Mouse (Mus musculus) urinary bladder, adult 18-20 months (tissue): Measurements from ENCODE around the gene Dnm3.
A peak's percentile ranks its signal among the peaks of the same experiment; 100 is the strongest.

ENCODE experiments used
- DNase-seq, 2 experiments: peaks; one replicate each; pipeline ENCODE4 v3.0.0; 2022; ENCODE audit warnings: low spot score in 2 of 2, mixed read lengths in 2 of 2

Dnm3 gene

GRCm38 (mm10) chr1:162477246-162478209 lies at the start of gene Dnm3:
Gene Dnm3 (minus strand): TSS chr1:162478034.
- peak; percentile 72 to 74 for DNase-seq

GRCm38 (mm10) chr1:162515116-162515515 lies 37.3 kb upstream of the Dnm3 start:
- DNase-seq: no peak

GRCm38 (mm10) chr1:162510013-162510356 lies 32.2 kb upstream of the Dnm3 start:
- no peak for DNase-seq

- peak; percentile 16 to 54 for DNase-seq
Observed at GRCm38 (mm10) chr1:162509329-162510012, 31.6 kb upstream of the Dnm3 start.

GRCm38 (mm10) chr1:162508211-162509005 lies 30.6 kb upstream of the Dnm3 start:
- DNase-seq: no peak

- DNase-seq: no peak
Observed at GRCm38 (mm10) chr1:162506516-162506915, 28.7 kb upstream of the Dnm3 start.

GRCm38 (mm10) chr1:162505649-162506048 lies 27.8 kb upstream of the Dnm3 start:
- no peak for DNase-seq

- no peak for DNase-seq
Observed at GRCm38 (mm10) chr1:162476531-162477080, 1.2 kb downstream of the Dnm3 start.

- no peak for DNase-seq
Observed at GRCm38 (mm10) chr1:162472949-162473348, 4.9 kb downstream of the Dnm3 start.

- DNase-seq: no peak
Observed at GRCm38 (mm10) chr1:162471089-162471488, 6.7 kb downstream of the Dnm3 start.

GRCm38 (mm10) chr1:162469752-162470280 lies 8.0 kb downstream of the Dnm3 start:
- no peak for DNase-seq

- DNase-seq: no peak
Observed at GRCm38 (mm10) chr1:162463676-162464075, 14.2 kb downstream of the Dnm3 start.

GRCm38 (mm10) chr1:162458711-162459110 lies 19.1 kb downstream of the Dnm3 start:
- DNase-seq: no peak

- no peak for DNase-seq
Observed at GRCm38 (mm10) chr1:162456861-162457260, 21.0 kb downstream of the Dnm3 start.

GRCm38 (mm10) chr1:162456406-162456805 lies 21.4 kb downstream of the Dnm3 start:
- no peak for DNase-seq

GRCm38 (mm10) chr1:162453578-162453977 lies 24.3 kb downstream of the Dnm3 start:
- DNase-seq: no peak

- no peak for DNase-seq
Observed at GRCm38 (mm10) chr1:162453030-162453429, 24.8 kb downstream of the Dnm3 start.

- no peak for DNase-seq
Observed at GRCm38 (mm10) chr1:162449161-162449909, 28.5 kb downstream of the Dnm3 start.

- DNase-seq: no peak
Observed at GRCm38 (mm10) chr1:162444805-162445204, 33.0 kb downstream of the Dnm3 start.

GRCm38 (mm10) chr1:162439576-162439975 lies 38.3 kb downstream of the Dnm3 start:
- no peak for DNase-seq

GRCm38 (mm10) chr1:162436672-162437071 lies 41.2 kb downstream of the Dnm3 start:
- no peak for DNase-seq
